Mouse (Mus musculus) frontal cortex, postnatal 25 days (tissue): Measurements from ENCODE around the gene Xpnpep2.

Experiments
- DNase-seq, 2 experiments: peaks; one replicate each; pipeline ENCODE4 v3.0.0; 2022; ENCODE audit warnings: low spot score in 2 of 2

Gene Xpnpep2

DNA sequence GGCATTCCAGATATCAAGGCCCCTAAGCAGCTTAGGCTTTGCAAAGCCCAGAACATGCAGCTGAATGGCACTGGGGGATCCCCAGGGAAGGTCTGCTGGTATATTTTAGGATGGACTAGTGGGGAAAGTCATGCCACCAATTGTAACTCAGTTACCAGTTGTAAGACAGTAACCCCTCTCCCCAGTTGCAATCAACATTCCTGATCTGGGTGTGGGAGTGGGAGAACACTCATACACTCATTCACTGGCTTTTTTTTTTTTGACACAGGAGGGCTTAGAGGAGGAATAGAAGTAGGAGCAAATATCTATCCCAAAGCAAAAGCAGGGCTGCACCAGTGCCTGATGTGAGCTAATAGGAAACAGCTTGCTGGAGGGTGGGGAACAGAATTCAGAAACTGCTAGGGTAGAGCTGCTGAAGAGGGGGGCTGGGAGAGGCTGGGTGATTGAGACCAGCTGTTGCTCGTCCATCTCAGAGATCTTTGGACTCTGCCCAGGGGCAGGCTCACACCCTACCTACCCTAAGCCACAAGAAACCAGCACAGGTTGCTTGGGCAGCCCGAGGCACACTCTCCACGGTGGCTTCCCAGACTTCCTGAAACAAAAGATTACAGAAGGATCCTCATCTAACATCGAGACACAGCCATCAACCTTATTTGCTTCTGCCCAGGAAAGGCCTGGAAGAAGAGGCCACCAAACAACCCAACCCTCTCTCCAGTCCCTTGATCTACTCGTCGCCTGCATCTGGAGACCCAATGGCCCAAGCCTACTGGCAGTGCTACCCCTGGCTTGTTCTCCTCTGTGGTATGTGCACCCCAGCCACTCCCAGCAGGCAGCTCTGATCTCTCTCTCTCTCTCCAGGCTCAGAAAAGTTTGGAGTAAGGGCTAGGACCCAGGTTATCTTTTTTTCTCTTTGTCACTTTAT lies at the start of gene Xpnpep2:
Gene Xpnpep2 (plus strand): TSS at position 332 of the 922 bp plus-strand sequence.
- DNase-seq, result no peak

DNA sequence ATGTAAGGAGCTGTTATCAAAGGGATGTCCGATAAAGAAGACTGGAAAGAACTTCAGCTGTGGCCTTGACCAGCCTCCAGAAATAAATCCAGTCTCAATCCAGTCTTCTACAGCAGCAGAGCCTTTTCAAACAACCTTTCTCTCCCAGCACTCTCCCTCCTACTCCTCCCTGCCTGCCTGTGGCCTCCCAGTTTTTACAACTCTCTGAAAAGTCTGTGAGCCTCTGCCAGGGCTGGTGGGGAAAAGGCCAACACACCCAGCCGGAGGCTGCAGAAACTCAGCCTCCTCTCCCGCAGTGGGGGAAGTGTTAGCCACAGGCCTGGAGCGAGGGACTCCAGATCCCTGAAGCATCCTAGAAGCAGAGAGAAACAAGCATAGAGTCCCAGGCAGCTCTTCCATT lies 46.0 kb upstream of the Xpnpep2 start:
- DNase-seq, result no peak

DNA sequence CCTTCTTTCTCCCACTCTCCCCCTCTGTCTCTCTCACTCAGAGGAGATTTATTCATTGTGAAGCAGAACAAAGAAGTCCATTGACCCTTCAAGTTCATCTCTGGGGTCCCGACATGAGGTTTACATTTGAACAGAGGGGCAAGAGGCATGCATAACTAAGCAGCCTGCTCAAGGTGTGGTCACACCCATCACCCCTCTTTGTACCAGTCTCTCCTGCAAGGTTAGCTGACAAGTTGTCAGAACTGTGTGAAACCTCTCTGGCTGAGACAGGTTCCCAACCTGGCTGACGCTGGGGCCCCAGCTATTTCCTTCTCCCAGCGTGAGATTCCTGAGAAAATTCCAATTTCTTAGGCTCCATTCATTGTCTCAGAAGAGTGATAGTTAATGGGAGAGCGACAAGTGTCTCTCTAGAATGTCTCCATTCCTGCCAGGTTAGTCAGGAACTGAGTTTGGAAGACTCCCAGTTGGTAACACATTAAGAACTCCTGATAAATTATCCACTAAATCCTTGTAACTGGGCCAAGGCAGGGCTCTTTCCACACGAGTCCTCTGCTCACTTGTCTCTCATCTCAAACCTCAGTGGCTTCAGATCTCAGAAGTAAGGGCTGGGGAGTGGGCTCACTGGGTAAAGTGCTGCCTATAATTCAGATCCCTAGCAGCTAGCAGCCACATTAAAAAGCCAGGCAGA lies 44.2 kb upstream of the Xpnpep2 start:
- no peak for DNase-seq

- no peak for DNase-seq
These were observed 41.6 kb upstream of the Xpnpep2 start for GRCm38 (mm10) chrX:48066891-48067290.

DNA sequence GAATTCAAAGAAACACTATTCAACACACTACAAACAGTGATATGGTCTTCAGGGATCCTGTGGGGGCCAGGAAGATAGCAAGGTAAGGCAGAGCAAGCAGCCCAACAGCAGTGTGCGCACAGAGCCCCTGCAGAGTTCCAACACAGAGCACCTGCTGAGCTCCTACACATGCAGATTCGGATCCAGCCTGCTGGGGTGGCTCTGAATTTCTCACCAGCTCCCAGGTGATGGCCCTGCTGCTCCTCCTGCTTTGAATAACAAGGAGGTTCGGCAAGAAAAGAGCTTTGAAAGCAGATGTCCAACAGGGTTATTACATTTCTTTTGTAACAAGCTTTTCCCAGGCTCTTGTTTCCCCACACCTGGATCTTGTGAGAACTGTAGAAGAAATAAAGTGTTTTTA lies 36.6 kb upstream of the Xpnpep2 start:
- DNase-seq, result no peak

DNA sequence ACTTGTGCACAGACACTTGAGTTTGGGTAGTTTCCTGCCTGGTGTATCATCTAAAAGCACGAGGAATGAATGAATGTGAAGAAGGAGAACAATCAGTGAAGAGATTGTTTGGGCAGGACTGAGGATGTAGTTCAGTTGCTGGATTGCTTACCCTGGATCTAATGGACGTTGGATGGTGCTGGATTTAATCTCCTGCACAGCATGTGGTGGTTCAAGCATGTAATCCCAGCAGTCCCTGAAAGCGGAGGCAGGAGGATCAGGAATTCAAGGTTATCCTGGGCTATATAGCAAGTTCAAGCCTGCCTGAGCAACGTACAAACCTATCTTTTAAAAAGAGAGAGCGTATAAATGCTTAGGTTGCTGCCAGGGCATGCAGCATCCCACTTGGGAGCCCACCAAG lies 36.1 kb upstream of the Xpnpep2 start:
- DNase-seq, result no peak

- no peak for DNase-seq
These were observed 33.8 kb upstream of the Xpnpep2 start for GRCm38 (mm10) chrX:48074691-48075090.

DNA sequence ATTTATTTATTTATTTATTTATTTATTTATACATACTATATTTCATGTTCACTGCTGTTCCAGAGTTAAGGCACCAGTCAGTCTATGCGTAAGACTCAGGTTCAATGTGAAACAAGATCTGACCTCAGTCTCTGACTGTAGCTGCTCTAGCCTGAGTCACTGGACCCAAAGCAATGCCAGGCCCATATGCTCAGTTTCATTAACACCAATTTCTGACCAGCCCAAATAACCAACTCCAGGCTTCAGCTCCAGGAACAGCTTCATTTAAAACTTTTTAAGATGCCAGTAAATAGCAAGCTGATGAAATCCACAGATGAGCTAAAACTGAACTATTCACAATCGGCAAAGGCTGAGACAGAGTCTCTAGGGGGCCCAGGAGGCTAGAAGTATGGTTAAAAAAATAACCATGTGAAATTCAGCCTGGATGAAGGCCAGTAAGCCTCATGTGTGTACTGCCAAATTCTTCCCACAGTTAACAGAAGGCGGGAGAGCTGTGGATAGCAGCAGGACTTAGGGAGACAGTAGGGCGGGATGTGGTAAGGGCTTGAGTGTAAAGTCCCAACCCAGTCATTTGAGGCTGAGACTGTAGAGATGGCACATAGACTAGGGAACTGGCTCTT lies 31.6 kb upstream of the Xpnpep2 start:
- no peak for DNase-seq

- DNase-seq, result no peak
These were observed 26.2 kb upstream of the Xpnpep2 start for GRCm38 (mm10) chrX:48082364-48082763.

DNA sequence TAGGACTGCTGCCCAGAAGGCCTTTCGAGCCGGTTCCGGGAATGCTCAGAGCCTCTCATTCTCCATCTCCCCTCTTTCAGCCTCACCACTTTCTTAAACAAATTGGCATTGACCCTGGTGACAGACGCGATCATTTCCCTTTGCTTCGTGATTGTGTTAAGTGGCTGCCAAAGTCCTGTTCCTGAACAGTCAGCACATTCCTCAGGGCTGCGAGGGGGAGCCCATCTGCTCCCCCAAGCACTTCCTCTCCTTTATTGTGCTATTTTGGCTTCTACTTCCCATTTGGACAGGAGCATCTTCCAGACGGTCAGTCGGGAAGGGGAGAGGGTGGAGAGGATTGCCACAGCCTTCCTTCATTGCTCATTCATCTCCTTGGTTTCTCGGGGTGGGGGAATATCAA lies 16.4 kb upstream of the Xpnpep2 start:
- no peak for DNase-seq

DNA sequence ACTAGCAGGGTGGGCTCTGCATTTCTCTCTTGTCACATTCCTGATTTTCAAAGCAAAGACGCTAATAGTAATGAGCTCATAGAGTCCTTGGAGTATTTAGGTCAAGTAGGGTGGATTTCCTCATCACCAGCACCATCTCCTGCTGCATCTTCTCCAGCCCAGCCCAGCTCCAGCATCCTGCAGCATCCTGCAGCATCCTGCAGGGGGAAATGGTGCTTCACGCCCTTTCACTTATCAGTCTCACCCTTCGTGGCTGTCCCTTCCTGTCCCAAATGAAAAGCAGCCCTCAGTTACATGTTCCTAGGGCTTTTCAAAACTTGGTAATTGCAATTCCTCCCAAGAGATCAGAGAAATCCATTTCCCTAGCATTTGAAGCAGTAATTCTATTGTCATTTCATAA lies 15.0 kb upstream of the Xpnpep2 start:
- no peak for DNase-seq

- DNase-seq, result no peak
These were observed 13.9 kb upstream of the Xpnpep2 start for GRCm38 (mm10) chrX:48094658-48095057.

DNA sequence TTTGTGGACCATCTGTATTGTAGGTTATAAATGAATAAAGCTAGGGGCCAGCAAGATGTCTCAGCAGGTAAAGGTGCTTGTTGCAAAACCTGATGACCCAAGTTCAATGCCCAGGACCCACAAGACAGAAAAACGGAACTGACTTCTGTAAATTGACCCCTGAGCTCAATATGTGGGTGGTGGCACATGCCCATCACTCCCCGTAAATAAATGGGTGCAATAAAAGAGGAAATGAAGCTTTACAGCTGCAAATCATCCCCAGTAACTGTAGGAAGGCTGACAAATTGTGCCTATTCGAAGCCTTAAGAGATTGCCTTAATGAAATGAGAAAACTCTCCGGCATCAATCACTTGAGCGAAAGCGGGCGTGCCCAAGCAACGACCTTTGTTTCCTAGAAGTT lies 11.9 kb upstream of the Xpnpep2 start:
- no peak for DNase-seq

DNA sequence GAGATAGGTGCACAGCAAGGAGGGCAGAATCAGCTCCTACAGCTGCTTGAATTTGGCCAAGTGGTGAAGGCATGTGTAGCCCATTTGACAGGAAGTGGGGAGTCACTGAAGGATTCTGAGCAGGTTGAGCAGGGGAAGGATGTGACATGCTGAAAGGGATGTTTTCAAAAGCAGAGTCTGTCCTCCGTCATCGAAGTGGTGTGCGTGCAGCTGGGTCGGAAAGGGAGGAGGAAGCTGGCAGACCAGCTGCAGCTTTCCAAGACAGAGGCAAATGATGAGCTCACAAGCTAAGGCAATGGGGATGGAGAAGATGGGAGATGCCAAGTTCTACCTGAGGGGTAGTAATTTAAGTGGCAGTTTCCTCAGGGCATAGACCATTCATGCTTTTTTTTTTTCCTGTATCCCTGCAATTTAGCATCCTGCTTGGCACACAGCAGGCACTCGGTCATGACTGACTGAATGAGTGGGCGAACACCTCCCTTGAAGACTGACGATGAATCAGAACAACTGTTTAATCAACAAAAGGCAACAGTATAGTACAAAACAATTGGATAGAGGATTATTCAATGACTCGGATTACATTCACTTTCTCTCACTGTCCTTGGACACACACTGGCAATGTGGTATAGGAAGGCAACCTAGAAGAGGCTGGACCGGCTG lies 9.9 kb upstream of the Xpnpep2 start:
- no peak for DNase-seq

DNA sequence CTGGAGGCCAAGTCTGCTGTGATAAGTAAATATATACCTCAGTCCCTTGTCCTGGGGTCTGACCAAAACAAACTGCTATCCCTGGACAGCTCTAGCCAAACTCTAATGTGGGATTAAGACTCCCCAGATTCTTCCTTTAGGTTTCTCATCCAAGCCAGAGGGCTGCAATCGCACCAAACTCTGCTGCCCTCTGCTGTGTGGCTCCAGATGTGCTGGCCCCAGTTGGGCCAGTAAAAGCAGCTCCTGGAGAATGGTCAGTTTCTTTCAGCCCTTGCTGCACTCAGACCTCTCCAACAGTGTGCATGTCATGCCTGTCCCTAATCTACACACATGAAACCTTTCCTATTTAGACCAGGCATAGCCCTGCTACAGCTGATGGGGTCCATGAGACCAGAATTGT lies 8.7 kb upstream of the Xpnpep2 start:
- DNase-seq, result no peak

GRCm38 (mm10) chrX:48103256-48103655 lies 5.3 kb upstream of the Xpnpep2 start:
- no peak for DNase-seq

GRCm38 (mm10) chrX:48104736-48105441 lies 3.6 kb upstream of the Xpnpep2 start:
- DNase-seq, result peak in 1 of 2 experiments; percentile 8

- DNase-seq, result no peak
These were observed 2.3 kb upstream of the Xpnpep2 start for GRCm38 (mm10) chrX:48106226-48106625.

DNA sequence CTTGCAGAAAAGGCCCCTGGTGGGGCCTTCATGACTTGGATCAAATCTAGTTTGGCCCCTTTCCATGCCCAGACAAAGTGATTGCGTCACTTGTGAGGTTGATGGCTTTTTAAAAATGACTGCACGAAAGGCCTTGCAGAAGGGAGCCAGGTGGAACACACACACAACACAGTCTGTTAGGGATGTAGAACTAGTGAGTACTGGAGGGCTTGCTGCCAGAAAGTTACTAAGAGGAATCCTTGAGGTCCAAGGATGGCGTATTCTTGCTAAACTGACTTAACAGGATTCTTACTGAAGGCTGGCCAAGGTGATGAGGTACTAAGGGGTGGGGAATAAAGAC lies 761 bp downstream of the Xpnpep2 start:
- DNase-seq, result no peak

DNA sequence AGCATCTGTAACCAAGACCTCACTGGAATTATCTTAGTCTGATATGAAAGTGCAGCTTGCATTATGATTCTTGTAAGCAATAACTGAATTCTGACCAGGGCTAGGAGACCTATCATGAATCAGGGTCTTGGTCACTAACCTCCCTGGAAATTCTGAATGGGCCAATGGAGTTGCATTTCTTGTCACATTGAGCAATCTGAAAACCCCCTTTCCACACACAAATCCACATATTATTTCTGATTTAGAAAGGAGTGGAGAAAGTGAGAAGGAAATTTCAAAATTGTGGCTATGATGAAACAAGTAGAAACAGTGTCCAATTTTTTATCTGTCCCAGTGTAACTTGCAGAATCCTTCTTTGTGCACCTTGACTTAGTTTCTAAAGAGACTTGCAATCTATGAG lies 10.8 kb downstream of the Xpnpep2 start:
- no peak for DNase-seq
